Mouse (Mus musculus): Measurements from ENCODE around the gene Phf6.
"Not testable (repeated sequence)": the region's sequence is repeated elsewhere in the genome, so short reads cannot be mapped to it uniquely, and the experiment has no call there.

Gene Phf6

DNA sequence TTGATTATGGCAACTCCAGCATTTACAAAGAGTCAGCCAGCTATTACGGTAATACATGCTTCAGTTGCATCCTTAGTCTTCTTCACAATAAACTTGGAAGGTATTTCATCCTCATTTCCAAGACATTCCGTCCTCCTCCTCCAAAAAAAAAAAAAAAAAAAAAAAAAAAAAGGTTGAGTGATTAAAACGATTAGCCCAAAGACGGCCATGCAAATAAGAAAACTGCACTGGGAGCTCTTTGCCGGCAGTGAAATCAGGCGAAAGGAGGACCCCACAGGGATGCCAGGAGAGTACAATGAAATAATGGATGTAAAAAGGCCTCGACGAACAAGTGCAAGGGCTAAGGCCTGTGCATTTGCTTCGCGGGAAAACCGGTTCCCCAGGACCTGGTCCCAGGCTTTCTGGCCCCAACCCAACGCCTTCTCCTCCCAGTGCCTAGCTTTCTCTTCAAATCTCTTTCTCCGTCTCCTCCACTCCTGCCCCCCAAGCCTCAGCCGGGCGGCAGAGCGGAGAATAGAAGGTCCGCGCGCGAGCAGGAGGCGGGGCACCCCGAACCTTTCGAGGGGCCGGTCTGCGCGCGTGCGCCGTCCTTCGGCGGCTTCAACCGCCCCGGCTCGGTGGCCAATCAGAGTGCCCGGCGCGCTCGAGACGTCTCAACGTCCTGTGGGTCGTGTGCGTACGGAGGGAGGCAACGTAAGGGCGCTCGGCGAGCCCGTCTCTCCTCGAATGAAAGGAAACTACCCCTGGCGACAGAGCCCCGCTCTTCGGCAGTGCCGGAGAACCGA, at the start of gene Phf6:
TSS of gene Phf6 (plus strand) at position 680 of the 785 bp plus-strand sequence.
- DNase-seq (ENCODE audit: low read depth, low spot score), result peak; percentile 91

GRCm38 (mm10) chrX:52864126-52864525, 47.9 kb upstream of the Phf6 start:
- peak; percentile 45 for DNase-seq (ENCODE audit: low read depth, low spot score)

DNA sequence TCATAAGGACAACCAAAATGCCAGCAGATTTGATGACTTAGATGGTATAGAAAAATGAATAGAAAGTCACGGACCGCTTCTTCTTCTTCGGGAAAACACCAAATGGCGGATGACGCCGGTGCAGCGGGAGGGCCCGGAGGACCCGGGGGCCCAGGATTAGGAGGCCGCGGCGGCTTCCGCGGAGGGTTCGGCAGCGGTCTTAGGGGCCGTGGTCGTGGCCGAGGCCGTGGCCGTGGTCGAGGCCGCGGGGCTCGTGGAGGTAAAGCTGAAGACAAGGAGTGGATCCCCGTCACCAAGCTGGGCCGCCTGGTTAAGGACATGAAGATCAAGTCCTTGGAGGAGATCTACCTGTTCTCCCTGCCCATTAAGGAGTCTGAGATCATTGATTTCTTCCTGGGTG, 13.6 kb upstream of the Phf6 start:
- DNase-seq (ENCODE audit: low read depth, low spot score), result not testable (repeated sequence)

- DNase-seq (ENCODE audit: low read depth, low spot score), result no peak
These were observed 284 bp downstream of the Phf6 start for GRCm38 (mm10) chrX:52912372-52912728.

DNA sequence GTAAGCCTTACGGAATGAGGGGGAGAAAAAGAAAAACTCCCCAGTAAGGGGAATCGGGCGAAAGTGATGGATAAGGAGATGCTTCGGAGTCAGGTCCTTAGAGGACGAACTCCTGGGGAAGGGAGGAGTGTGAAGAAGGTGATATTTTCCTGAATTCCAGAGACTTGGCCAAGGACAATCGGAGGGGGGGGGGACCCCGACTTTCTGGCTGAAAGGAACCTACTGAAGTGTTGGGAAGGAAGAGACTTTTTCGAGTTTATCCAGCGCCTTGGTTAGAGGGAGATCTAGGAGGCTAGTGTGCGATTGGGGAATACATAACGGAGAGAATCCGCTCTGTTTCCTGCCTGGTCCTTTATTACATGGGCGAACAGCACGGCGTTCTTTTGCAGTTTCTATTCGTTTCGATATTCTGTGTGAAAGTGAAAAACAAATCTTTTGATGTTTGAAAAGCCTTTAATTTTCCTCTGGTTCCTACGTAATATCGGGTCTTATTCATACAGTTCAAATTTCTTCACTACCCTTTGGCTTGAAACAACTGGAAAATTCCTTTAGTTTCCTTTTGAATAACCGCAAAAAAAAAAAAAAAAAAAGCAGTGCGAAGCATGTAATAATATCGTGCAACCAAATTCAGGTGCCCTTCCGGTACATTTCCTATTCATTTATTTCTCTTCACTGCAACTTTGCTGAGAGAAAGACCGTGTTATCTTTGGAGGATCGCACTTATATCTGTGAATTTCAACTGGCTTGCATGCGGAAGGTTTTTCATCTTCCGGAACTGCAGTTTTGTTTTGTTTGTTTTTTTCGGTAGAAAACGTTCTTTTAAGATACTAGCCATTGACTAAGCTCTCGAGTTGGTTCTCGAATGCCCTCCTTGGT, 998 bp downstream of the Phf6 start:
- DNase-seq (ENCODE audit: low read depth, low spot score), result no peak

GRCm38 (mm10) chrX:52913856-52914255, 1.8 kb downstream of the Phf6 start:
- no peak for DNase-seq (ENCODE audit: low read depth, low spot score)

GRCm38 (mm10) chrX:52914705-52915104, 2.6 kb downstream of the Phf6 start:
- no peak for DNase-seq (ENCODE audit: low read depth, low spot score)

GRCm38 (mm10) chrX:52916516-52916915, 4.5 kb downstream of the Phf6 start:
- DNase-seq (ENCODE audit: low read depth, low spot score), result no peak

- no peak for DNase-seq (ENCODE audit: low read depth, low spot score)
These were observed 14.7 kb downstream of the Phf6 start for GRCm38 (mm10) chrX:52926726-52927125.

DNA sequence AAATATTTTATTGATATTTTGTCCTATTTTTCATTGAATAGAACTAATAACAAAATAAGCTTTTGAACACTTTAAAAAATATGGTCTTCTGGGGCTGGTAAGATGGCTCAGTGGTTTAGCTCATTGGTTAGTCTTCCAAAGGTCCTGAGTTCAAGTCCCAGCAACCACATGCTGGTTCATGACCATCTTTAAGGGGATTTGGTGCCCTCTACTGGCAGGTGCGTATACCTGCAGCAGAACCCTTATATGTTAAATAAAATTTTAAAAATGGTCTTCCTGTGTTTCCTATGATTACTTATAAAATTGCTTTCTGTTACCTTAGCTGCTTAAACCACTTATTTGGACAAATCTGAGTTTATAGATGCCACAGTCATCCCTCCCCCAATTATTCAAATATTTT, 16.8 kb downstream of the Phf6 start:
- peak; percentile 54 for DNase-seq (ENCODE audit: low read depth, low spot score)

DNA sequence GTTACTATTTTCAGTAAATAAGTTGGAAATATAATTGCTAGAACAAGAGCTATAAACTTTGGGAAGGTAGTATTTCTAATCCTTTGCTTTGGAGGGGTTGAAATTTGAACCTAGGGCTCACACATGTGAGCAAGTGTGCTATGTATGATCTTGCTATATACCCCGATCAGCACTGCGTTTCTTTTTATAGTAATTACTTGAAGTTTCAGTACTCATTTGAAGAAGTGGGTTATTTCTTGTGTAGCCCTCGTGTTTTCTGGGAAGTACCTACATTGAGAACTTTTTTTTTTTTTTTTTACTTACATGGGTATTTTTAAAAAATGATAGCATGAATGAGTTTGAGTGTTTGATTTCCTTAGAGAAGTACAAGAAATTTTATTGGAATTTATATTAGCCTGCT, 17.7 kb downstream of the Phf6 start:
- DNase-seq (ENCODE audit: low read depth, low spot score), result no peak

GRCm38 (mm10) chrX:52930191-52930590, 18.1 kb downstream of the Phf6 start:
- no peak for DNase-seq (ENCODE audit: low read depth, low spot score)

- no peak for DNase-seq (ENCODE audit: low read depth, low spot score)
These were observed 20.1 kb downstream of the Phf6 start for GRCm38 (mm10) chrX:52932161-52932560.

DNA sequence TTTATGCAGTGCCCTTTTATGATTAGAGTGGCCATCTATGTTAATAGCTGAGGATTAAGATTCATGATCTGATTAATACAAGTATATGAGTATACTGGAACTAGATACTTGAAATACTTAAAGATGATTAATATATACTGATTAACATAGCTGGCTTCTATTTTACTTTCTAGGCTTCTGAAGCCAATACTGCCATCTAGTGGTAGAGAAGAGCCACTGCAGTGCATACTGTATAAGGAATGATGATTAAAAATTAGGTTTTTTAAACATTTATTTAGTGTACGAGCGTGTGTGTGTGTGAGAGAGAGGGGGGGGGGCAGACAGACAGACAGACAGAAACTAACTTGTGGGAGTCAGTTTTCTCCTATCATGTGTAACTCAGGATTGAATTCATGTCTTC, 22.4 kb downstream of the Phf6 start:
- no peak for DNase-seq (ENCODE audit: low read depth, low spot score)

DNA sequence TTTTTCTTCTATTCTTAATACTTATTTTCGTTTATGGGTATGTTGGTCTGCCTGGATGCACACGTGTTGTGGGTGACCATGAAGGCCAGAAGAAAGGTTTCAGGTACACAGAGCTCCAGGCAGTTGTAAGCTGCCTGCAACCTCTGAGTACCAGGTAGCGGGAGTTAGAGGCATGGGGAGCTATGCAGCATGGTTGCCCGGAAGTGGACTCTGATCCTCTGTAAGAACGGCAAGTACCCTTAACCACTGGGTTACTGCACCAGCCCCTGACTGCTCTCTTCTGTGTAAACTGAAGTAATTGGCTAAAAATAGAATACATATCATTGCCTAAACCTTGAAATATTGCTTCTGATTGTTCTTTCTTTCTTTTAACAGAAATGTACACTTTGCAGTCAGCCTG, 33.4 kb downstream of the Phf6 start:
- no peak for DNase-seq (ENCODE audit: low read depth, low spot score)

- peak; percentile 29 for DNase-seq (ENCODE audit: low read depth, low spot score)
These were observed 37.6 kb downstream of the Phf6 start for GRCm38 (mm10) chrX:52949713-52950112.

GRCm38 (mm10) chrX:52956942-52957341, 44.9 kb downstream of the Phf6 start:
- DNase-seq (ENCODE audit: low read depth, low spot score), result no peak

GRCm38 (mm10) chrX:52961559-52962110, 49.6 kb downstream of the Phf6 start:
- DNase-seq (ENCODE audit: low read depth, low spot score), result peak; percentile 66

- DNase-seq (ENCODE audit: low read depth, low spot score), result no peak
These were observed 53.1 kb downstream of the Phf6 start for GRCm38 (mm10) chrX:52965149-52965548.

DNA sequence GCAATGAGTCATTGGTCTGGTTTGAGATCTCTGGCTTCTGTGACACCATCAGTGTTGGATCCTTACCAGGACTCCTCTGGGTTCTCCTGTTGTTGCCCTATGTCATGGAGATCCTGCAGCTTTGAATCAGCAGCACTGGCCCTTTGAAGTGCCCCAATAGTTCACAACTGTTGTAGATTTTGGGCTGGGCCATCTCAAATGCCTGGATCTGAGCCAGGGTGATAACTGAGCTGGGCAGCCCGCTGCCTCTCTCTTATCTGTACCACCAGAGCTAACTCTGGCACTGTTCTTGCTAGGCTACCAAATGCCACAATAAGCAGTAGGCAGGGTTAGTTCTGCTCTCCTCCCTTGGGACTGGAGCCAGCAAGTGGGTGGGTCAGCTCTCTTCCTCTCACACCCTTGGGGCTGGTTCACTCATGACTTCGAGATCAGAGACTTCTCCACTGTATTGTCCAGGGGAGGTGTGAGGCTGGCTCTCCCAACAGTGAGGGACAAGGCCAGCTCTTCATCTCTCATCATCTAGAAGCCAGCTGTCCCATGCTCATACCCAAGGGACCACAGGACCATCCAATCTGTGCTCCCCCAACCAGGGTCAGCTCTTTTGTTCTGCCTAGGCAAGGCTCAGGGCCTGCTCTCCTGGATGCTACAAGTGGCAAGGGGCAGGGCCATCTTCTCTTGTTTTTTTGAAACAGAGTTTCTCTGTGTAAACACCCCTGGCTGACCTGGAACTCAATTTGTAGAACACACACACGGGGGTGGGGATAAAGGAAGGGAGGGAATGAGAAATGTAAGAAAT, 59.3 kb downstream of the Phf6 start:
- DNase-seq (ENCODE audit: low read depth, low spot score), result no peak

GRCm38 (mm10) chrX:52972129-52972528, 60.1 kb downstream of the Phf6 start:
- DNase-seq (ENCODE audit: low read depth, low spot score), result no peak

- no peak for DNase-seq (ENCODE audit: low read depth, low spot score)
These were observed 60.6 kb downstream of the Phf6 start for GRCm38 (mm10) chrX:52972680-52973079.

Measured in ZHBTc4 (cell line).